Mouse (Mus musculus) midbrain, embryonic 11.5 days (tissue): ENCODE results near the gene Tor1aip1. TPM values are rescaled to one million over a fixed set of nuclear protein-coding genes. Genes with fewer than 3 reads are reported as not detected.

Experiments used
- ATAC-seq: fragments of 200-750 bp; cut with Nextera tagmentation; 2 replicates; pipeline ENCODE4 v1.8.0; 2017; ENCODE audit warnings: moderate TSS enrichment, moderate library complexity; ENCODE audit not compliant: low FRiP score
- DNase-seq: peaks from one replicate; pipeline ENCODE4 v3.0.0; 2015; ENCODE audit warnings: low spot score; ENCODE audit errors: missing footprints
- H3K27ac ChIP-seq: fragments of 300-500 bp; sonication (generic); 2 replicates; pipeline ENCODE4 v1.5.1; 2014; ENCODE audit warnings: low read depth, low read length
- H3K27me3 ChIP-seq: fragments of 300-500 bp; sonication (generic); 2 replicates; pipeline ENCODE4 v1.6.1; 2014; ENCODE audit warnings: mild to moderate bottlenecking, low read length, moderate library complexity, mixed read lengths; ENCODE audit not compliant: control insufficient read depth, insufficient read depth
- H3K36me3 ChIP-seq: fragments of 300-500 bp; sonication (generic); 2 replicates; pipeline ENCODE4 v1.6.1; 2014; ENCODE audit warnings: mild to moderate bottlenecking, low read length, moderate library complexity, mixed read lengths; ENCODE audit not compliant: control insufficient read depth, insufficient read depth
- H3K4me1 ChIP-seq: fragments of 300-500 bp; sonication (generic); 2 replicates; pipeline ENCODE4 v1.6.1; 2014; ENCODE audit warnings: low read length; ENCODE audit not compliant: control insufficient read depth, insufficient read depth
- H3K4me2 ChIP-seq: fragments of 300-500 bp; sonication (generic); 2 replicates; pipeline ENCODE4 v1.6.1; 2014; ENCODE audit warnings: mild to moderate bottlenecking, moderate library complexity
- H3K4me3 ChIP-seq: fragments of 300-500 bp; sonication (generic); 2 replicates; pipeline ENCODE4 v1.5.1; 2014; ENCODE audit warnings: low read depth, low read length
- H3K9ac ChIP-seq: fragments of 300-500 bp; sonication (generic); 2 replicates; pipeline ENCODE4 v1.6.1; 2014; ENCODE audit warnings: low read length
- H3K9me3 ChIP-seq: fragments of 300-500 bp; sonication (generic); 2 replicates; pipeline ENCODE4 v1.6.1; 2016; ENCODE audit warnings: low read length; ENCODE audit not compliant: control insufficient read depth
- WGBS: fragments of 180-500 bp; shearing (Covaris S2); extraction: QIAGEN DNeasy Blood & Tissue Kit; methylation state at CpG from one replicate; pipeline ENCODE4 v1.1.7; 2014; 5-methylcytosine and 5-hydroxymethylcytosine counted together
- polyA plus RNA-seq: library from polyadenylated mRNA; unstranded; fragments of >200 nt; fragmentation: Nextera tagmentation; extraction: Ambion mirVana; gene quantifications from 2 replicates; pipeline ENCODE4 v1.2.1, GENCODE M21; 2014

The Tor1aip1 gene
- polyA plus RNA-seq, 1 experiment from 2014 or later = 35.3 TPM

DNA sequence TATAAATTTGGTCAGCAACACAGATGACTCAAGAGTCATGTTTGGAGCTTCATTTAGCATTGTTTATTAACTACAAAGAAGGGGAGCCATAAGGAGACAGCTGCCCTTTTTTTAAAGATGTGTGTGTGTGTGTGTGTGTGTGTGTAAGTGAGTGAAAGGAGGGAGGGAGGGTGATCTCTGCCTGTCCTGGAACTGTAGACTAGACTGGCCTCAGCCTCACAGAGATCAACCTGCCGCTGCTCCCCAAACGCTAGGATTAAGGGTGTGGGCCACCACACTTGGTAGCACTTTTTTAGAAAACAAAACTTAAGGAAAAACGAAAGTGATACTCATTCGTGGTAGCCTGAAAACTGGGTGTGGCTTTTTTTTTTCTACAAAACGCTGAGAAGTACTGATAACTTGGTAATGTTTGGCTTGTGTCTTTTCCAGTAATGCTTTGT is 884 bp upstream of the Tor1aip1 start:
- Histone ChIP-seq H3K36me3 (peaks cover 7% of the 10 kb centered on the region), H3K4me2 (peak overlapping the region; percentile 19; the same call in 1 of the 2 replicates), H3K9ac (no peak overlapping the region), H3K27ac (no peak overlapping the region), H3K27me3 (no peaks in the 10 kb centered on the region), H3K4me3 (no peak overlapping the region), H3K4me1 (peaks cover 13% of the 10 kb centered on the region), H3K9me3 (no peaks in the 10 kb centered on the region)
- WGBS = 68% methylated on average over 5 of the region's 5 CpGs
- DNase-seq (no peak), ATAC-seq (no peak)

- WGBS = under 1% methylated on average over 59 of the region's 59 CpGs
- ATAC-seq = peak; percentile 83
- H3K36me3 ChIP-seq = peaks cover 11% of the 10 kb centered on the region
- H3K4me2 ChIP-seq = peak within 1 kb of the TSS; percentile 75
- peak within 1 kb of the TSS; percentile 96 for H3K27ac ChIP-seq
- no peaks in the 10 kb centered on the region for H3K9me3 ChIP-seq
- peak; percentile 99 for DNase-seq
- H3K9ac ChIP-seq = peak within 1 kb of the TSS; percentile 82
- H3K4me1 ChIP-seq = peaks cover 5% of the 10 kb centered on the region; the same call in 1 of the 2 replicates
- H3K27me3 ChIP-seq = no peaks in the 10 kb centered on the region
- peak within 1 kb of the TSS; percentile 63 for H3K4me3 ChIP-seq
These were observed 881 bp downstream of the Tor1aip1 start, which contains the start of gene Tor1aip2 for GRCm38 (mm10) chr1:156035269-156035929. Gene Tor1aip2 (plus strand): TSS chr1:156035403.

GRCm38 (mm10) chr1:156034661-156035060 is 1.6 kb downstream of the Tor1aip1 start:
- Histone ChIP-seq H3K9ac (peak overlapping the region; percentile 82), H3K4me1 (peaks cover 5% of the 10 kb centered on the region; the same call in 1 of the 2 replicates), H3K4me3 (peak overlapping the region; percentile 63), H3K27me3 (no peaks in the 10 kb centered on the region), H3K4me2 (peak overlapping the region; percentile 68), H3K36me3 (peaks cover 13% of the 10 kb centered on the region), H3K27ac (no peak overlapping the region), H3K9me3 (no peaks in the 10 kb centered on the region)
- DNase-seq (no peak), ATAC-seq (no peak)
- WGBS = 34% methylated on average over 1 of the region's 1 CpGs

DNA sequence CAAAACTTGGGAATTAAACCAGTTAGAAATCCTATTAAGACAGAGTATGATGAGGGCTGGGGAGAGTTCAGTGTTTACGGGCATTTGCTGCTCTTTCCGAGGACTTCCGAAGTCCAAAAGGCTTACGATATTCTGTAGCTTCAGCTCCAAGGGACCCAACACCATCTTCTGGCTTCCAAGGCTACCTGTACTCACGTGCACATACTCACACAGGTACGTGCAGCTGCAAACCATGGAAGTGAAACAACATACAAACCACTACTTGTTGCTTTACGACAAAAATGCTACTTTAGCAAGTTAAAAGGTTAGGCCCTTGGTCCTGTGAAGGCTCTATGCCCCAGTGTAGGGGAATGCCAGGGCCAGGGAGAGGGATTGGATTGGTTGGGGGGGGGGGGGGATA is 2.4 kb downstream of the Tor1aip1 start:
- H3K36me3 ChIP-seq = peaks cover 15% of the 10 kb centered on the region
- H3K27me3 ChIP-seq = no peaks in the 10 kb centered on the region
- no peak overlapping the region for H3K9ac ChIP-seq
- DNase-seq = no peak
- H3K4me3 ChIP-seq = no peak overlapping the region
- peaks cover 5% of the 10 kb centered on the region; the same call in 1 of the 2 replicates for H3K4me1 ChIP-seq
- H3K9me3 ChIP-seq = no peaks in the 10 kb centered on the region
- ATAC-seq = no peak
- H3K4me2 ChIP-seq = no peak overlapping the region
- no peak overlapping the region for H3K27ac ChIP-seq
- 96% methylated on average over 7 of the region's 7 CpGs for WGBS

DNA sequence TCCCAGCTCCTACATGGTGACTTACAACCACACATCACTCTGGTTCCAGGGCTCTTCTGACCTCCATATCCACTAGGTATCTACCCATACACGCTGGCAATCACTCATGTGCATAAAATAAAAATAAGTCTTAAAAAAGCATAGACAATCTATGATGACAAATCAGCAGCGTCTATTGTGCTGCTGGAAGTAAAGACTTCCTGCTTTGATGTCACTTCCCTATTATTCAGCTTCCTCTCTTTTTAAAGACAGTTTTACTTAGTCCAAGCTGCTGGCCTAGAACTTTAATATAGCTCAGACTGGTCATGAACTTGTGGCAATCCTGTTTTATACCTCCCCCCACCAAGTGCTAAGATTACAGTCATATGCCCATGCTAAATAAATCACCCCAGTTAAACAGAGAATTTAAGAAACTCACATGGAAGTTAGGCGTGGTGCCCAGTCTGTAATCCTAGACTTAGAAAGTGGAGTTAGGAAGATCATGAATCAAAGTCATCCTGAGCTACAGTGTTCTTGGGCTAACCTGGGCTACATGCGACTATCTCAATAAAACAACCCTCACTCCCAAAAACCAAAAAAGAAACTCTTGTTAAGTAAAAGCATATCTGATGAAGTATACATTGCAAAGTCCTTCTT is 7.8 kb downstream of the Tor1aip1 start:
- no peak overlapping the region for H3K27ac ChIP-seq
- no peak overlapping the region for H3K4me3 ChIP-seq
- no peaks in the 10 kb centered on the region for H3K9me3 ChIP-seq
- H3K36me3 ChIP-seq = peaks cover 14% of the 10 kb centered on the region
- no peaks in the 10 kb centered on the region for H3K4me1 ChIP-seq
- H3K4me2 ChIP-seq = no peak overlapping the region
- 89% methylated on average over 4 of the region's 4 CpGs for WGBS
- no peaks in the 10 kb centered on the region for H3K27me3 ChIP-seq
- DNase-seq = no peak
- no peak overlapping the region for H3K9ac ChIP-seq
- ATAC-seq = no peak

- Histone ChIP-seq H3K27ac (no peak overlapping the region), H3K36me3 (peaks cover 10% of the 10 kb centered on the region; the same call in 1 of the 2 replicates), H3K9ac (no peak overlapping the region), H3K4me2 (no peak overlapping the region), H3K9me3 (no peaks in the 10 kb centered on the region), H3K27me3 (no peaks in the 10 kb centered on the region), H3K4me3 (no peak overlapping the region), H3K4me1 (no peaks in the 10 kb centered on the region)
- DNase-seq (no peak), ATAC-seq (no peak)
- 94% methylated on average over 3 of the region's 3 CpGs for WGBS
These were observed 8.4 kb downstream of the Tor1aip1 start for GRCm38 (mm10) chr1:156027849-156028248.

GRCm38 (mm10) chr1:156024831-156025503 is 11.3 kb downstream of the Tor1aip1 start:
- WGBS = 87% methylated on average over 8 of the region's 8 CpGs
- H3K9me3 ChIP-seq = no peaks in the 10 kb centered on the region
- ATAC-seq = no peak
- H3K27ac ChIP-seq = no peak overlapping the region
- H3K27me3 ChIP-seq = no peaks in the 10 kb centered on the region
- no peak overlapping the region for H3K4me3 ChIP-seq
- H3K4me1 ChIP-seq = no peaks in the 10 kb centered on the region
- H3K9ac ChIP-seq = no peak overlapping the region
- H3K4me2 ChIP-seq = no peak overlapping the region
- peaks cover 5% of the 10 kb centered on the region; the same call in 1 of the 2 replicates for H3K36me3 ChIP-seq
- DNase-seq = no peak

DNA sequence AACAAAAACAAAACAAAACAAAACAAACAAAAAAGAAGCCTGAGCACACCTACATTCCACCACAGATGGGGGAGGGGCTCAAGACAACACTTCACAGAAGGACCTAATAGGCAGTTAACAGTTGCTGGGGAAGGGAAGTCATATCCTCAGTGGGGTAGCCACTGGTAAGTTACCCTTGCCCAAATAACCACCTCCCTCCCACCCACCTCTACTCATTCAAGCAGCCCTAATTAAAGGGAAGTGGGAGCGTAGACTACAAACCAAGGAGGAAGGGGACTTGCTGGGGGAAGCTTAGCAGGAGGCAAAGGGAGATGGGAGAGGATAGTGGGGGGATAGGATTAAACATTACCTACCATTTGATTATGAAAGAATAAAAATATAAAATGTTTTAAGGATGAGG is 15.9 kb downstream of the Tor1aip1 start:
- Histone ChIP-seq H3K27ac (no peak overlapping the region), H3K4me1 (no peaks in the 10 kb centered on the region), H3K4me3 (no peak overlapping the region), H3K9me3 (no peaks in the 10 kb centered on the region), H3K9ac (no peak overlapping the region), H3K27me3 (no peaks in the 10 kb centered on the region), H3K4me2 (no peak overlapping the region), H3K36me3 (peaks cover 5% of the 10 kb centered on the region; the same call in 1 of the 2 replicates)
- 95% methylated on average over 1 of the region's 1 CpGs for WGBS
- DNase-seq (no peak), ATAC-seq (no peak)

GRCm38 (mm10) chr1:156019800-156020199 is 16.5 kb downstream of the Tor1aip1 start:
- H3K9me3 ChIP-seq = no peaks in the 10 kb centered on the region
- H3K4me2 ChIP-seq = no peak overlapping the region
- no peak overlapping the region for H3K9ac ChIP-seq
- ATAC-seq = no peak
- 100% methylated on average over 1 of the region's 1 CpGs for WGBS
- DNase-seq = no peak
- peaks cover 5% of the 10 kb centered on the region; the same call in 1 of the 2 replicates for H3K36me3 ChIP-seq
- no peaks in the 10 kb centered on the region for H3K4me1 ChIP-seq
- H3K27me3 ChIP-seq = no peaks in the 10 kb centered on the region
- H3K27ac ChIP-seq = no peak overlapping the region
- no peak overlapping the region for H3K4me3 ChIP-seq
